Mouse (Mus musculus): ENCODE data around the gene Pah. TPM values are rescaled to one million over a fixed set of nuclear protein-coding genes. Genes with fewer than 3 reads are reported as not detected.
A peak's percentile ranks its signal among the peaks of the same experiment; 100 is the strongest.

Gene Pah
- polyA plus RNA-seq, 1 experiment = 835 TPM

DNA sequence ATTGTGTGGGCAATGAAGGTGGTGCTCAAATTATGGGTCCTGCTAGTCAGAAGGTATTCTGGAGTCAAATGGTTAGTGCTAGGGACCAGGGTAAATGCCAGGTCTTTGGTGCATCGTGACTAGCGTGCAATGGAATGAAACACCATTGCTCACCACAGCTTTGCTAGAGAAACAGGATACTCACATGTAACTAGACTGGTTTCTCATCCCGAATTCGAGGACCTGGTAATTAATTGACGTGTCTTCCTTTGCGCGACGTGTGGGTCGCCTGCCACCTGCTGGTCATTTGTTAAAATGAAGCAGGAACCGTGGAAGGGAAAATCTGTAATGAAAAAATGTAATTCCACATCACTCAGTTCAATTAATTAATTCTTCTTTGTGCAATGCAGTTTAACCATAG, 17.6 kb upstream of the Pah start:
- H3K36me3 ChIP-seq (ENCODE audit: control insufficient read depth, insufficient read depth, low read length) = no peaks in the 10 kb centered on the region
- TF ChIP-seq POLR2A (IDR thresholded peaks at IDR 0.05; ENCODE audit: low read depth, low read length) = no peak
- TF ChIP-seq CTCF (conservative IDR thresholded peaks at IDR 0.05; ENCODE audit: insufficient read depth, insufficient read length, low read depth, low read length) = peak; percentile 79
- WGBS = 1% methylated on average over 10 of the region's 10 CpGs
- H3K4me3 ChIP-seq (ENCODE audit: insufficient read depth, low read depth, low read length) = no peak overlapping the region
- DNase-seq = peak; percentile 59
- H3K27ac ChIP-seq (ENCODE audit: insufficient read depth, low read depth, low read length) = no peak overlapping the region
- H3K4me1 ChIP-seq (ENCODE audit: control insufficient read depth, insufficient read depth, low read length) = no peaks in the 10 kb centered on the region; the same call in 1 of the 2 replicates
- H3K27me3 ChIP-seq (replicated peaks; ENCODE audit: control insufficient read depth, insufficient read depth, low read length) = no peaks in the 10 kb centered on the region

DNA sequence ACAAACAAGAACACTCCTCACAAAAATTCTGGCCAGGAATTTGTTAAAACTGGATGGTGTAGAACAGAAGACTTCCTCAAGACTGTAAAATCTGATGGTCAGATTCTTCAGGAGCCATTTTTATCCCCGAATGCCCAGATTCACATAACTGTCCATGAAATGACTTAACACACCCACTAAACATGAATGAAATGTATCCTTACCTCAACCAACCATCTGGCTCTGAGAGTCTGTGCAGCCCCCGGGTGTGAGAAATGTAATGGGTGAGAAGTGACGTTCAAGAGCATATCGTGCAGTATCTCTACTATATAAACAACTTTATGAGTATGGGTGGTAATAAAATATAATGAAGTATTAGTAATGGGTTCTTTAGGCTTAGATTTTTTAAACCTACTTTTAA, 13.0 kb upstream of the Pah start:
- Histone ChIP-seq H3K4me1 (ENCODE audit: control insufficient read depth, insufficient read depth, low read length) (no peaks in the 10 kb centered on the region; the same call in 1 of the 2 replicates), H3K36me3 (ENCODE audit: control insufficient read depth, insufficient read depth, low read length) (no peaks in the 10 kb centered on the region), H3K4me3 (ENCODE audit: insufficient read depth, low read depth, low read length) (no peak overlapping the region), H3K27me3 (replicated peaks; ENCODE audit: control insufficient read depth, insufficient read depth, low read length) (no peaks in the 10 kb centered on the region), H3K27ac (ENCODE audit: insufficient read depth, low read depth, low read length) (no peak overlapping the region)
- TF ChIP-seq CTCF (conservative IDR thresholded peaks at IDR 0.05; ENCODE audit: insufficient read depth, insufficient read length, low read depth, low read length) (no peak), POLR2A (IDR thresholded peaks at IDR 0.05; ENCODE audit: low read depth, low read length) (no peak)
- DNase-seq = no peak
- 78% methylated on average over 4 of the region's 4 CpGs for WGBS

DNA sequence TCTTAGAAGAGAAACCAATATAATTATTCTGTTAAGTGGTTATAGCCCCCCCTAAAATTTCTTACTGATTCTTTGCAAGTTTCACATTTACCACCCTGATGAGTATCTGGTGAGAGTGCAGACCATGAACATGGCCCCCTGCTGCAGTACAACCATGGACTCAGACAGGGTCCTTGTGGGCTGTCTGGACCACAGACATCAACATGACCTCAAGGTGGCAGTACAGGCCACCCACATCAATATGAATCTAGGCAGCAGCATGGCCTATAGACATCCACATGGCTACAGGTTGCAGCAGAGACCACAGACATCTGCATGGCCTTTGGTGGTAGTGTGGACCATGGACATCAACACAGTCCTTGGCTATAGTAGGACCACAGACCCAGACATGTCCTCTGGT, 8.5 kb upstream of the Pah start:
- no peaks in the 10 kb centered on the region for H3K27me3 ChIP-seq (replicated peaks; ENCODE audit: control insufficient read depth, insufficient read depth, low read length)
- peak; percentile 82 for TF ChIP-seq CTCF (conservative IDR thresholded peaks at IDR 0.05; ENCODE audit: insufficient read depth, insufficient read length, low read depth, low read length)
- TF ChIP-seq POLR2A (IDR thresholded peaks at IDR 0.05; ENCODE audit: low read depth, low read length) = no peak
- no peak overlapping the region for H3K4me3 ChIP-seq (ENCODE audit: insufficient read depth, low read depth, low read length)
- H3K4me1 ChIP-seq (ENCODE audit: control insufficient read depth, insufficient read depth, low read length) = peaks cover 3% of the 10 kb centered on the region; the same call in 1 of the 2 replicates
- H3K36me3 ChIP-seq (ENCODE audit: control insufficient read depth, insufficient read depth, low read length) = no peaks in the 10 kb centered on the region
- H3K27ac ChIP-seq (ENCODE audit: insufficient read depth, low read depth, low read length) = no peak overlapping the region
- DNase-seq = peak; percentile 46

- Histone ChIP-seq H3K4me1 (ENCODE audit: control insufficient read depth, insufficient read depth, low read length) (peaks cover 20% of the 10 kb centered on the region), H3K27me3 (replicated peaks; ENCODE audit: control insufficient read depth, insufficient read depth, low read length) (no peaks in the 10 kb centered on the region), H3K36me3 (ENCODE audit: control insufficient read depth, insufficient read depth, low read length) (no peaks in the 10 kb centered on the region), H3K4me3 (ENCODE audit: insufficient read depth, low read depth, low read length) (no peak overlapping the region), H3K27ac (ENCODE audit: insufficient read depth, low read depth, low read length) (peak overlapping the region; percentile 76)
- peak; percentile 88 for DNase-seq
- TF ChIP-seq POLR2A (IDR thresholded peaks at IDR 0.05; ENCODE audit: low read depth, low read length) (no peak), CTCF (conservative IDR thresholded peaks at IDR 0.05; ENCODE audit: insufficient read depth, insufficient read length, low read depth, low read length) (no peak)
- 36% methylated on average over 2 of the region's 2 CpGs for WGBS
Measured at GRCm38 (mm10) chr10:87518585-87518984, 3.0 kb upstream of the Pah start.

DNA sequence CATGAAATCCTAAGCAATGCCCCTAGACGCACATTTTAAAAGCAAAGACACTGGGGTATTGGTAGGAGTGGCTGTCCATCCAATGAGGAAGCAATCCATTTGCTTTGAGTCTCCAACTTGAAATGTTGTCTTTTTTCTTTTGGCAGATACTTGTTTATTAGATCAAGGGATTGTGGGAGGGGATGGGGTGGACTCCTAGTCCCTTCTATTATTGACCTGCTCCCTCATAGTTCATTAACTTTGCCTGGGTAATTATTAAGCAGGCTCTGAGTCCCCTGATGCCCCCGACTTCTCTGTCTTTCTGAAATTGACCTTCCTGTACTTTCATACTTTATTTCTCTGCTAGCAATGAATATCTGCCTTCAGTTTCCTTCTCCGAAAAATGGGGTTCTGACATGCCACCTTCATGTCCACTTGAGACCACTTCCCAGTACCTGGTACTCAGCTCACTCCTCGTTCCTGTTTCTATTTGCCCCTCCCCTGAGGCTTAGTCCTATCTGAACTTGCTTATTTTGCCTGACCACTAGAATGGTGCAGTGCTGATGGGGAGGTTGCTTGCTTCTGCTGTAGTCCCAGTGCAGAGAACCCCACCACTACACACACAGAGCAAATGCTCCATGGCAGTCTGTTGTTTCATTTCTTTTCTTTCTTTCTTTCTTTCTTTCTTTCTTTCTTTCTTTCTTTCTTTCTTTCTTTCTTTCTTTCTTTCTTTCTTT, 1.0 kb upstream of the Pah start:
- DNase-seq = peak; percentile 89
- Histone ChIP-seq H3K4me1 (ENCODE audit: control insufficient read depth, insufficient read depth, low read length) (peaks cover 20% of the 10 kb centered on the region), H3K36me3 (ENCODE audit: control insufficient read depth, insufficient read depth, low read length) (peaks cover 3% of the 10 kb centered on the region; the same call in 1 of the 2 replicates), H3K4me3 (ENCODE audit: insufficient read depth, low read depth, low read length) (peak overlapping the region; percentile 10), H3K27me3 (replicated peaks; ENCODE audit: control insufficient read depth, insufficient read depth, low read length) (no peaks in the 10 kb centered on the region), H3K27ac (ENCODE audit: insufficient read depth, low read depth, low read length) (peak overlapping the region; percentile 95)
- WGBS = 34% methylated on average over 4 of the region's 4 CpGs
- TF ChIP-seq CTCF (conservative IDR thresholded peaks at IDR 0.05; ENCODE audit: insufficient read depth, insufficient read length, low read depth, low read length) (no peak), POLR2A (IDR thresholded peaks at IDR 0.05; ENCODE audit: low read depth, low read length) (no peak)

- Histone ChIP-seq H3K4me1 (ENCODE audit: control insufficient read depth, insufficient read depth, low read length) (no peaks in the 10 kb centered on the region; the same call in 1 of the 2 replicates), H3K27me3 (replicated peaks; ENCODE audit: control insufficient read depth, insufficient read depth, low read length) (no peaks in the 10 kb centered on the region), H3K36me3 (ENCODE audit: control insufficient read depth, insufficient read depth, low read length) (peaks cover 1% of the 10 kb centered on the region), H3K4me3 (ENCODE audit: insufficient read depth, low read depth, low read length) (no peak overlapping the region), H3K27ac (ENCODE audit: insufficient read depth, low read depth, low read length) (no peak overlapping the region)
- TF ChIP-seq POLR2A (IDR thresholded peaks at IDR 0.05; ENCODE audit: low read depth, low read length) (no peak), CTCF (conservative IDR thresholded peaks at IDR 0.05; ENCODE audit: insufficient read depth, insufficient read length, low read depth, low read length) (no peak)
- no peak for DNase-seq
- 38% methylated on average over 1 of the region's 1 CpGs for WGBS
Measured at GRCm38 (mm10) chr10:87534172-87534571, 12.6 kb downstream of the Pah start.

DNA sequence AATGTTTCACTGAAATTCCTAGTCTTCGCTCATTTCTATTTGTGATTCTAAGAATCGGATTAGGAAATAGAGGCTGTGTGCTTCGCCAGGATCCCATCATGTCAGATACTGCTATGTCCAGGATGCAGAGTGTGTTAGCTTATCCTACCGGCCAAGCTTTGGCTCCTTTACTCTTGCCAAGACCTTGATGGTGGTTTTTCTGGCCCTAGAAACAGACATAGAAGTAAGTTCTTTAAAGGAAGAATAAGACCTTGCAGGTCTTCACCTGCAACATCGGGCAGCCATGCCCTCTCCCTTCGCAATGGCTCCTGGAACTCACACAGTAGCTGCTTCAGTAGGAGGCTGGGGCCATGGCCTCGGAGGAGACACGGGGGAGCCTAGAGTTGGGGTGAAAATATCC, 24.2 kb downstream of the Pah start:
- 62% methylated on average over 8 of the region's 8 CpGs for WGBS
- Histone ChIP-seq H3K27me3 (replicated peaks; ENCODE audit: control insufficient read depth, insufficient read depth, low read length) (no peaks in the 10 kb centered on the region), H3K27ac (ENCODE audit: insufficient read depth, low read depth, low read length) (no peak overlapping the region), H3K36me3 (ENCODE audit: control insufficient read depth, insufficient read depth, low read length) (peaks cover 2% of the 10 kb centered on the region; the same call in 1 of the 2 replicates), H3K4me1 (ENCODE audit: control insufficient read depth, insufficient read depth, low read length) (peaks cover 5% of the 10 kb centered on the region; the same call in 1 of the 2 replicates), H3K4me3 (ENCODE audit: insufficient read depth, low read depth, low read length) (no peak overlapping the region)
- DNase-seq = no peak
- no peak for TF ChIP-seq CTCF (conservative IDR thresholded peaks at IDR 0.05; ENCODE audit: insufficient read depth, insufficient read length, low read depth, low read length)
- no peak for TF ChIP-seq POLR2A (IDR thresholded peaks at IDR 0.05; ENCODE audit: low read depth, low read length)
